Mouse (Mus musculus) brain, embryonic 14.5 days (tissue): ENCODE data around the gene Med23. TPM values are rescaled to one million over a fixed set of nuclear protein-coding genes. Genes with fewer than 3 reads are reported as not detected.

Experiments
- DNase-seq: peaks from one replicate; pipeline ENCODE4 v3.0.0-alpha.2; 2011; ENCODE audit warnings: low read depth
- CTCF ChIP-seq: fragments of 200-500 bp; IDR thresholded peaks from 2 replicates; pipeline ENCODE4 v1.5.1; 2012; ENCODE audit warnings: inconsistent platforms, mild to moderate bottlenecking, moderate library complexity, borderline replicate concordance; ENCODE audit not compliant: insufficient read depth, insufficient read length; ENCODE audit errors: extremely low read depth
- POLR2A ChIP-seq: fragments of 200-500 bp; IDR thresholded peaks from 2 replicates; pipeline ENCODE4 v1.6.1; 2012; ENCODE audit warnings: mild to moderate bottlenecking, inconsistent platforms, borderline replicate concordance; ENCODE audit not compliant: poor library complexity, insufficient read depth, insufficient read length, severe bottlenecking; ENCODE audit errors: extremely low read depth
- polyA plus RNA-seq: library from polyadenylated mRNA; depleted of rRNA; stranded (reverse); fragments of >200 nt; gene quantifications from 2 replicates; pipeline ENCODE4 v1.2.3, GENCODE M21; 2012; rRNA removed

The Med23 gene
- polyA plus RNA-seq: 51.8 and 56.1 TPM in 2 replicates

- peak; percentile 99 for DNase-seq
- TF ChIP-seq CTCF: peak; percentile 96
- TF ChIP-seq POLR2A: peak; percentile 23; the same call in 1 of the 2 replicates
These were observed at the start of gene Med23 for GRCm38 (mm10) chr10:24869760-24870290. Gene Med23, plus strand, starts transcription at chr10:24869986.

- no peak for TF ChIP-seq POLR2A
- TF ChIP-seq CTCF: no peak
- DNase-seq: no peak
These were observed 47.7 kb upstream of the Med23 start for GRCm38 (mm10) chr10:24821990-24822676.

- DNase-seq: no peak
- TF ChIP-seq CTCF (no peak), POLR2A (no peak)
These were observed 46.9 kb upstream of the Med23 start for GRCm38 (mm10) chr10:24822842-24823241.

- TF ChIP-seq POLR2A: no peak
- no peak for TF ChIP-seq CTCF
- DNase-seq: no peak
These were observed 46.5 kb upstream of the Med23 start for GRCm38 (mm10) chr10:24823265-24823664.

- TF ChIP-seq CTCF (no peak), POLR2A (no peak)
- DNase-seq: no peak
These were observed 45.9 kb upstream of the Med23 start for GRCm38 (mm10) chr10:24823697-24824535.

GRCm38 (mm10) chr10:24824621-24825020, 45.2 kb upstream of the Med23 start:
- peak; percentile 4 for DNase-seq
- no peak for TF ChIP-seq POLR2A
- TF ChIP-seq CTCF: no peak

- DNase-seq: no peak
- TF ChIP-seq CTCF (no peak), POLR2A (no peak)
These were observed 44.2 kb upstream of the Med23 start for GRCm38 (mm10) chr10:24825456-24826081.

- DNase-seq: peak; percentile 37
- no peak for TF ChIP-seq CTCF
- TF ChIP-seq POLR2A: no peak
These were observed 43.7 kb upstream of the Med23 start for GRCm38 (mm10) chr10:24826130-24826529.

- no peak for DNase-seq
- TF ChIP-seq CTCF (no peak), POLR2A (no peak)
These were observed 41.6 kb upstream of the Med23 start for GRCm38 (mm10) chr10:24828136-24828535.

GRCm38 (mm10) chr10:24830448-24830847, 39.3 kb upstream of the Med23 start:
- TF ChIP-seq POLR2A (no peak), CTCF (no peak)
- DNase-seq: no peak
